Mouse (Mus musculus) thymus, adult 2 months (tissue): ENCODE measurements at regions not wholly inside any gene's neighbourhood (a gene's known extent, or its start where the extent isn't known, plus 50 kb on each side); places are given as distances from the start of the nearest gene placed in this dataset.

ENCODE experiments used
- DNase-seq: peaks from one replicate; pipeline ENCODE4 v3.0.0; 2021
- H3K27ac ChIP-seq: fragments of 200-500 bp; 2 replicates; pipeline ENCODE4 v1.5.1; 2012; ENCODE audit warnings: low read length, control low read depth; ENCODE audit not compliant: control insufficient read depth, insufficient read depth
- H3K27me3 ChIP-seq: fragments of 200-500 bp; 2 replicates; pipeline ENCODE4 v1.6.1; 2012; ENCODE audit warnings: mild to moderate bottlenecking, low read length, moderate library complexity, mixed read lengths; ENCODE audit not compliant: control insufficient read depth, insufficient read depth
- H3K36me3 ChIP-seq: fragments of 200-500 bp; 2 replicates; pipeline ENCODE4 v1.6.1; 2012; ENCODE audit warnings: mild to moderate bottlenecking, low read length, moderate library complexity; ENCODE audit not compliant: control insufficient read depth, insufficient read depth
- H3K4me1 ChIP-seq: fragments of 200-500 bp; replicated peaks from 2 replicates; pipeline ENCODE4 v1.6.1; 2012; ENCODE audit warnings: low read length; ENCODE audit not compliant: control insufficient read depth, insufficient read depth
- H3K4me3 ChIP-seq: fragments of 200-500 bp; 2 replicates; pipeline ENCODE4 v1.5.1; 2012; ENCODE audit warnings: mild to moderate bottlenecking, low read length, control low read depth, moderate library complexity; ENCODE audit not compliant: control insufficient read depth, insufficient read depth
- CTCF ChIP-seq: fragments of 200-500 bp; IDR thresholded peaks from 2 replicates; pipeline ENCODE4 v1.5.1; 2012; ENCODE audit warnings: mild to moderate bottlenecking, control low read depth, low read length, moderate library complexity, borderline replicate concordance; ENCODE audit not compliant: control insufficient read depth, poor library complexity, insufficient read depth; ENCODE audit errors: extremely low read depth
- POLR2A ChIP-seq: fragments of 200-500 bp; IDR thresholded peaks from 2 replicates; pipeline ENCODE4 v1.6.1; 2012; ENCODE audit warnings: mild to moderate bottlenecking, low read length, control low read depth, moderate library complexity; ENCODE audit not compliant: control insufficient read depth, poor library complexity, insufficient read depth; ENCODE audit errors: extremely low read depth
- WGBS: fragments of 180-500 bp; shearing (Covaris S2); methylation state at CpG from one replicate; pipeline ENCODE4 v1.1.7; 2018; 5-methylcytosine and 5-hydroxymethylcytosine counted together

GRCm38 (mm10) chr16:8053936-8054335, 371.0 kb downstream of the Tmem114 start:
- Histone ChIP-seq H3K4me1 (no peaks in the 10 kb centered on the region), H3K27me3 (no peaks in the 10 kb centered on the region), H3K27ac (no peak overlapping the region), H3K4me3 (no peak overlapping the region), H3K36me3 (no peaks in the 10 kb centered on the region)
- WGBS = 74% methylated on average over 5 of the region's 5 CpGs
- DNase-seq = no peak
- no peak for TF ChIP-seq CTCF

- DNase-seq = no peak
- no peak overlapping the region for H3K4me3 ChIP-seq
- 67% methylated on average over 3 of the region's 3 CpGs for WGBS
- no peak overlapping the region for H3K27ac ChIP-seq
- no peaks in the 10 kb centered on the region for H3K36me3 ChIP-seq
- no peaks in the 10 kb centered on the region for H3K4me1 ChIP-seq
- H3K27me3 ChIP-seq = no peaks in the 10 kb centered on the region; the same call in 1 of the 2 replicates
- no peak for TF ChIP-seq POLR2A
Observed at GRCm38 (mm10) chr16:8008966-8009365, 416.0 kb downstream of the Tmem114 start.

- Histone ChIP-seq H3K36me3 (no peaks in the 10 kb centered on the region), H3K27ac (no peak overlapping the region), H3K4me3 (no peak overlapping the region), H3K27me3 (no peaks in the 10 kb centered on the region; the same call in 1 of the 2 replicates), H3K4me1 (no peaks in the 10 kb centered on the region)
- TF ChIP-seq POLR2A = no peak
- TF ChIP-seq CTCF = no peak
- no peak for DNase-seq
- WGBS = 64% methylated on average over 3 of the region's 3 CpGs
Observed at GRCm38 (mm10) chr16:8006631-8007030, 418.3 kb downstream of the Tmem114 start.

GRCm38 (mm10) chr16:8002339-8003089, 422.4 kb downstream of the Tmem114 start:
- Histone ChIP-seq H3K4me3 (no peak overlapping the region), H3K4me1 (no peaks in the 10 kb centered on the region), H3K27ac (no peak overlapping the region), H3K27me3 (no peaks in the 10 kb centered on the region; the same call in 1 of the 2 replicates), H3K36me3 (no peaks in the 10 kb centered on the region)
- TF ChIP-seq CTCF (no peak), POLR2A (no peak)
- WGBS = 90% methylated on average over 7 of the region's 7 CpGs
- DNase-seq = no peak

- no peak for DNase-seq
- Histone ChIP-seq H3K27me3 (no peaks in the 10 kb centered on the region), H3K4me3 (no peak overlapping the region), H3K4me1 (no peaks in the 10 kb centered on the region), H3K36me3 (no peaks in the 10 kb centered on the region), H3K27ac (no peak overlapping the region)
- no peak for TF ChIP-seq CTCF
- no peak for TF ChIP-seq POLR2A
- 71% methylated on average over 10 of the region's 10 CpGs for WGBS
Observed at GRCm38 (mm10) chr16:7982816-7983215, 442.1 kb downstream of the Tmem114 start.

GRCm38 (mm10) chr16:7978466-7978865, 446.5 kb downstream of the Tmem114 start:
- H3K27ac ChIP-seq = no peak overlapping the region
- no peaks in the 10 kb centered on the region for H3K36me3 ChIP-seq
- H3K4me3 ChIP-seq = no peak overlapping the region
- H3K27me3 ChIP-seq = no peaks in the 10 kb centered on the region
- 89% methylated on average over 6 of the region's 6 CpGs for WGBS
- TF ChIP-seq POLR2A = no peak
- DNase-seq = no peak
- no peaks in the 10 kb centered on the region for H3K4me1 ChIP-seq

- H3K4me3 ChIP-seq = no peak overlapping the region
- H3K4me1 ChIP-seq = no peaks in the 10 kb centered on the region
- WGBS = 52% methylated on average over 2 of the region's 2 CpGs
- H3K36me3 ChIP-seq = no peaks in the 10 kb centered on the region
- no peaks in the 10 kb centered on the region for H3K27me3 ChIP-seq
- DNase-seq = no peak
- TF ChIP-seq POLR2A = no peak
- no peak for TF ChIP-seq CTCF
- H3K27ac ChIP-seq = no peak overlapping the region
Observed at GRCm38 (mm10) chr16:7951616-7952015, 473.3 kb downstream of the Tmem114 start.
